Mouse (Mus musculus): ENCODE data around the gene Dag1. TPM values are rescaled to one million over a fixed set of nuclear protein-coding genes. Genes with fewer than 3 reads are reported as not detected.
"Not testable (repeated sequence)": the region's sequence is repeated elsewhere in the genome, so short reads cannot be mapped to it uniquely, and the experiment has no call there.

Gene Dag1
- polyA plus RNA-seq, 1 experiment from 2014 or later, result 85.9 TPM

DNA sequence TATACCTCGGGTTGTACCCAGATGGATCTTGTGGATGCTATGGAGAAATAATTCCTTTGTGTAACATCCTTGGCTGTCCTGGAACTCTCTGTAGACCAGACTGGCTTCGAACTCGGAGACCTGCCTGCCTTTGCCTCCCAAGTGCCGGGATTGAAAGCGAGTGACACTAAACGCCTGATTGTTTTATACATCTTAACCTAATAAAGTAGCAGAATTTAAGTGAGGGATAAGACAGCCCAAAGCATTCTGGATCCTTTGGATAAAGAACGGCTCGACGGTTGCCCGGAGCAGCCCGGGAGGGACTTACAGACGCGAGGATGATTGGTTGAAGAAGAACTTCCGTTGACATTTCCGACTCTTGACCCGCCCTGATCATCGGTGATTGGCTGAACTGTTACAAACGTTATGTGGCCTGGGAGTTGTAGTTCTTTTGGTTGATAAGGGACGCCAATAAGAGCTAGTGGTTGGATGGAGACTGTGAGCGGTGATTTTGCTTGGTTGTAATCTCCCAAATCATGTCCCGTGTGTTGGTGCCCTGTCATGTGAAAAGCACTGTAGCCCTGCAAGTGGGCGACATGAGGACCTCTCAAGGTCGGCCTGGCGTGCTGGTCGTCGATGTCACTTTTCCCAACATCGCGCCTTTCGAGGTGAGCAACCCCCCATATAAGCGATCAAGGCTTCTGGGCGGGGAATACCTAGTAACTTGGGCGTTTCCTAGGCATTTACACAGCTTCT lies 26.4 kb upstream of the Dag1 start, which contains the start of gene Nicn1:
TSS of gene Nicn1 (plus strand) at position 414 of the 735 bp plus-strand sequence.
- Histone ChIP-seq H3K9ac (peak within 1 kb of the TSS; percentile 53), H3K9me3 (replicated peaks) (no peaks in the 10 kb centered on the region), H3K4me2 (replicated peaks) (peak within 1 kb of the TSS; percentile 69), H3K4me3 (replicated peaks) (peak within 1 kb of the TSS; percentile 64), H3K4me1 (peaks cover 4% of the 10 kb centered on the region), H3K27ac (replicated peaks) (peak within 1 kb of the TSS; percentile 85), H3K27me3 (no peaks in the 10 kb centered on the region), H3K36me3 (peaks cover 12% of the 10 kb centered on the region; the same call in 1 of the 2 replicates)
- WGBS, result under 1% methylated on average over 32 of the region's 32 CpGs
- ATAC-seq (ENCODE audit: insufficient number of reproducible peaks, low FRiP score, low TSS enrichment, low read depth), result peak; percentile 97

GRCm38 (mm10) chr9:108289347-108289746 lies 25.6 kb upstream of the Dag1 start:
- peak overlapping the region; percentile 69 for H3K4me2 ChIP-seq (replicated peaks)
- peaks cover 5% of the 10 kb centered on the region; the same call in 1 of the 2 replicates for H3K36me3 ChIP-seq
- 63% methylated on average over 2 of the region's 2 CpGs for WGBS
- no peak overlapping the region for H3K9ac ChIP-seq
- ATAC-seq (ENCODE audit: insufficient number of reproducible peaks, low FRiP score, low TSS enrichment, low read depth), result no peak
- H3K4me1 ChIP-seq, result peaks cover 4% of the 10 kb centered on the region
- peak overlapping the region; percentile 64; the same call in 1 of the 2 replicates for H3K4me3 ChIP-seq (replicated peaks)
- H3K27me3 ChIP-seq, result no peaks in the 10 kb centered on the region
- no peak overlapping the region for H3K27ac ChIP-seq (replicated peaks)
- no peaks in the 10 kb centered on the region for H3K9me3 ChIP-seq (replicated peaks)

DNA sequence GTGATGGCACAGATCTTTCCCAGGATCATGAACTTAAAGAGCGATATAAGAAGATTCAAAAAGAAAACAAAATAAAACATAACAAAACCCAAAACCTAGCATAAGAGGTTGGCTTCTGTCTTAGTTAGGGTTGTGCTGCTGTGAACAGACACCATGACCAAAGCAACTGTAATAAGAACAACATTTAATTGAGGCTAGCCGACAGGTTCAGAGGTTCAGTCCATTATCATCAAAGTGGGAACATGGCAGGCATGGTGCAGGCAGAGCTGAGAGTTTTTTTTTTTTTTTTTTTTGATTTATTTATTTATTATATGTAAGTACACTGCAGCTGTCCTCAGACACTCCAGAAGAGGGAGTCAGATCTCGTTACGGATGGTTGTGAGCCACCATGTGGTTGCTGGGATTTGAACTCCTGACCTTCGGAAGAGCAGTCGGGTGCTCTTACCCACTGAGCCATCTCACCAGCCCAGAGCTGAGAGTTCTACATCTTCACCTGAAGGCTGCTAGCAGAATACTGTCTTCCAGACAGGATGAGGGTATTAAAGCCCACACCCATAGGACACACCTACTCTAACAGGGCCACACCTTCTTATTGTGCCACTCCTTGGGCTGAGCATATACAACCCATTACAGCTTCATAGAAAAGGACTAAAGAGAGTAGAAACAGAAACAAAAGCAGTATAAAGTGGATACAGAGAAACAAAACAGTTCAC lies 23.9 kb upstream of the Dag1 start:
- H3K4me2 ChIP-seq (replicated peaks); H3K9ac ChIP-seq; ATAC-seq (ENCODE audit: insufficient number of reproducible peaks, low FRiP score, low TSS enrichment, low read depth); H3K36me3 ChIP-seq; H3K4me1 ChIP-seq; H3K27ac ChIP-seq (replicated peaks); H3K9me3 ChIP-seq (replicated peaks); H3K4me3 ChIP-seq (replicated peaks); H3K27me3 ChIP-seq: not testable (repeated sequence)
- 71% methylated on average over 6 of the region's 6 CpGs for WGBS

GRCm38 (mm10) chr9:108284410-108284809 lies 20.7 kb upstream of the Dag1 start:
- Histone ChIP-seq H3K36me3 (no peaks in the 10 kb centered on the region), H3K4me3 (replicated peaks) (no peak overlapping the region), H3K27me3 (no peaks in the 10 kb centered on the region), H3K9ac (no peak overlapping the region), H3K4me1 (peaks cover 4% of the 10 kb centered on the region; the same call in 1 of the 2 replicates), H3K4me2 (replicated peaks) (no peak overlapping the region), H3K9me3 (replicated peaks) (no peaks in the 10 kb centered on the region), H3K27ac (replicated peaks) (no peak overlapping the region)
- 10% methylated on average over 6 of the region's 6 CpGs for WGBS
- no peak for ATAC-seq (ENCODE audit: insufficient number of reproducible peaks, low FRiP score, low TSS enrichment, low read depth)

- no peaks in the 10 kb centered on the region for H3K36me3 ChIP-seq
- H3K4me2 ChIP-seq (replicated peaks), result no peak overlapping the region
- no peak overlapping the region for H3K9ac ChIP-seq
- H3K27me3 ChIP-seq, result no peaks in the 10 kb centered on the region
- peak overlapping the region; percentile 69 for H3K27ac ChIP-seq (replicated peaks)
- H3K4me1 ChIP-seq, result peaks cover 4% of the 10 kb centered on the region; the same call in 1 of the 2 replicates
- WGBS, result 20% methylated on average over 8 of the region's 8 CpGs
- ATAC-seq (ENCODE audit: insufficient number of reproducible peaks, low FRiP score, low TSS enrichment, low read depth), result peak; percentile 75; the same call in 1 of the 2 replicates
- no peaks in the 10 kb centered on the region for H3K9me3 ChIP-seq (replicated peaks)
- H3K4me3 ChIP-seq (replicated peaks), result no peak overlapping the region
Measured at GRCm38 (mm10) chr9:108280071-108280828, 16.5 kb upstream of the Dag1 start.

GRCm38 (mm10) chr9:108278697-108279450 lies 15.1 kb upstream of the Dag1 start:
- H3K9me3 ChIP-seq (replicated peaks), result no peaks in the 10 kb centered on the region
- H3K27me3 ChIP-seq, result no peaks in the 10 kb centered on the region
- H3K4me3 ChIP-seq (replicated peaks), result no peak overlapping the region
- no peak overlapping the region for H3K4me2 ChIP-seq (replicated peaks)
- no peak for ATAC-seq (ENCODE audit: insufficient number of reproducible peaks, low FRiP score, low TSS enrichment, low read depth)
- no peak overlapping the region for H3K9ac ChIP-seq
- H3K27ac ChIP-seq (replicated peaks), result no peak overlapping the region
- peaks cover 4% of the 10 kb centered on the region; the same call in 1 of the 2 replicates for H3K4me1 ChIP-seq
- no peaks in the 10 kb centered on the region for H3K36me3 ChIP-seq
- 70% methylated on average over 10 of the region's 10 CpGs for WGBS

- Histone ChIP-seq H3K9ac (no peak overlapping the region), H3K4me3 (replicated peaks) (no peak overlapping the region), H3K27me3 (no peaks in the 10 kb centered on the region), H3K36me3 (no peaks in the 10 kb centered on the region), H3K4me2 (replicated peaks) (no peak overlapping the region), H3K4me1 (peaks cover 14% of the 10 kb centered on the region), H3K27ac (replicated peaks) (no peak overlapping the region), H3K9me3 (replicated peaks) (no peaks in the 10 kb centered on the region)
- 62% methylated on average over 6 of the region's 6 CpGs for WGBS
- no peak for ATAC-seq (ENCODE audit: insufficient number of reproducible peaks, low FRiP score, low TSS enrichment, low read depth)
Measured at GRCm38 (mm10) chr9:108275331-108275659, 11.5 kb upstream of the Dag1 start.

- ATAC-seq (ENCODE audit: insufficient number of reproducible peaks, low FRiP score, low TSS enrichment, low read depth), result peak; percentile 37; the same call in 1 of the 2 replicates
- Histone ChIP-seq H3K4me2 (replicated peaks) (no peak overlapping the region), H3K27me3 (no peaks in the 10 kb centered on the region), H3K4me3 (replicated peaks) (no peak overlapping the region), H3K27ac (replicated peaks) (no peak overlapping the region), H3K4me1 (peaks cover 14% of the 10 kb centered on the region), H3K9me3 (replicated peaks) (no peaks in the 10 kb centered on the region), H3K9ac (no peak overlapping the region), H3K36me3 (no peaks in the 10 kb centered on the region)
- WGBS, result 68% methylated on average over 5 of the region's 5 CpGs
Measured at GRCm38 (mm10) chr9:108274476-108275330, 10.9 kb upstream of the Dag1 start.

DNA sequence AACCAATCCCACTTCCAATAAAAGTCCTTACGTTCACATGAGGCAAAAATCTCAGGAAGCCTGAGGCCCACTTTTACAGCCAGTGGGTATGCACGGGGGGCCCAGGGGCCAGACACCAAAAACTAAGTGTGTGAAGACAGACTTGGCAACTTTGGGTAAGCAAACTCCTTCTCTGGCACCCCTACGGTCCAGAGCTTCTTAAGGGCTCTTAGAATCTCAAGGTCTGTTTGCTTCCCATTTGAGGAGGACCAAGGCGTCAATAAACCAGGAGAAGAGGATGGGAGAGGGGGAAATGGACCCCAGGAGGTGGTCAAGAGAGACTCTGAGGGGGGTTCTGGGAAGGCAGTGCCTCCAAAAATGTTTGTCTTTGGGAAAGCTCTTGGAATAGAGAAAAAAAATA lies 9.7 kb upstream of the Dag1 start:
- no peak overlapping the region for H3K27ac ChIP-seq (replicated peaks)
- H3K36me3 ChIP-seq, result no peaks in the 10 kb centered on the region
- no peaks in the 10 kb centered on the region for H3K27me3 ChIP-seq
- WGBS, result 79% methylated on average over 4 of the region's 4 CpGs
- H3K9me3 ChIP-seq (replicated peaks), result no peaks in the 10 kb centered on the region
- no peak overlapping the region for H3K4me3 ChIP-seq (replicated peaks)
- no peak overlapping the region for H3K4me2 ChIP-seq (replicated peaks)
- ATAC-seq (ENCODE audit: insufficient number of reproducible peaks, low FRiP score, low TSS enrichment, low read depth), result no peak
- peaks cover 14% of the 10 kb centered on the region for H3K4me1 ChIP-seq
- no peak overlapping the region for H3K9ac ChIP-seq

DNA sequence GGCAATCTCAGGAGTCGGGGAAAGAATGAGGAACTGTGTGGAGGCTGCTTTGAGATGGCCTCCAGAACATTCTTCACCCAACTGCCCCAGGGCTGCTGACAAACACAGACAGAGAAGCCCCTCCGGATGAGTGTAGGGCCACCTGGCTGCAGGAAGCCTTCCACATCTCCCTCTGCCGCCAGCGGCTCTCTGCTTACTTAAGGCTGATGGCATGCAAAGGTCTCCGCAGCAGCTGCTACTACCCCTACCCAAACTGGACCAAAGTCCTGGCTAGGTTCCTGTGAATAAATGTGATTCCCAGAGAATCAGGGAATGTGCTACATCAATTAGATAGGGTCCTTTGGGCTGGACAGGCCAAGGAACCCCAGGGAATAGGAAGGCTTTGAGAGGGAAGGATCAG lies 8.9 kb upstream of the Dag1 start:
- 49% methylated on average over 5 of the region's 5 CpGs for WGBS
- H3K36me3 ChIP-seq, result no peaks in the 10 kb centered on the region
- no peaks in the 10 kb centered on the region for H3K9me3 ChIP-seq (replicated peaks)
- no peak overlapping the region for H3K9ac ChIP-seq
- H3K27me3 ChIP-seq, result no peaks in the 10 kb centered on the region
- no peak overlapping the region for H3K4me2 ChIP-seq (replicated peaks)
- no peak for ATAC-seq (ENCODE audit: insufficient number of reproducible peaks, low FRiP score, low TSS enrichment, low read depth)
- H3K4me1 ChIP-seq, result peaks cover 14% of the 10 kb centered on the region
- H3K4me3 ChIP-seq (replicated peaks), result no peak overlapping the region
- H3K27ac ChIP-seq (replicated peaks), result peak overlapping the region; percentile 58

Measured in embryonic facial prominence, embryonic 15.5 days (tissue).